Mouse (Mus musculus) G1E (cell line): ENCODE results near the gene Tnni1.
A peak's percentile ranks its signal among the peaks of the same experiment; 100 is the strongest.

Source experiments
- CTCF ChIP-seq: IDR thresholded peaks from 2 replicates; pipeline ENCODE4 v1.5.1; 2012; ENCODE audit warnings: low read depth, low read length, inconsistent platforms, mixed read lengths
- GATA1 ChIP-seq: IDR thresholded peaks from 2 replicates; pipeline ENCODE4 v1.6.1; 2012; ENCODE audit warnings: borderline replicate concordance, low read length, inconsistent platforms, mixed read lengths
- GATA2 ChIP-seq: IDR thresholded peaks from 2 replicates; pipeline ENCODE4 v1.6.1; 2012; ENCODE audit warnings: low read depth, low read length, inconsistent platforms, borderline replicate concordance

- peak; percentile 59 for TF ChIP-seq CTCF
- TF ChIP-seq GATA1: no peak
- TF ChIP-seq GATA2: no peak
These were observed 8.6 kb downstream of the Tnni1 start for GRCm38 (mm10) chr1:135787799-135788198.
